Mouse (Mus musculus): ENCODE measurements around the gene Rab3a. TPM values are rescaled to one million over a fixed set of nuclear protein-coding genes. Genes with fewer than 3 reads are reported as not detected.

The Rab3a gene
- total RNA-seq, 1 experiment from 2014 or later = 5.5 TPM

DNA sequence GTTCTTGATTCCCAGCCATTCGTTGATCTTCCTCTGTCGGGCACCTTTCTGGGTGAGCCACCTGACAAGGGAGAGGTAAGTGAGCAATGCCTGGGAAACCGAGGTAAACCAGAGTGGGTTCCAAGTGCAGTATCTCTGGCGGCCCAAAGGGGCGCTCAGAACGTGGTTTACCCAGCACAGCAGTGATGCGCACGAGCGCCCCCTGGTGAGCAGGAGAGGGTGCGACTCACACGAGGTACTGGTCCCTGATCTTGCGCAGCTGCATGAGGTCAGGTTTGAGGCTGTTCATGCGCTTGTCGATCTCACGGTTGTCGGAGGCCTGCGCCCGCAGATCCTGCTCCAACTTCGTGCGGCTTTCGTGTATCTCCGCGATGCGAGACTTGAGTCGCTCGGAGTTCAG lies 14.9 kb downstream of the Rab3a start:
- ATAC-seq (ENCODE audit: extremely low read depth, insufficient number of reproducible peaks, low FRiP score, poor library complexity, severe bottlenecking) = peak; percentile 73

- ATAC-seq (ENCODE audit: extremely low read depth, insufficient number of reproducible peaks, low FRiP score, poor library complexity, severe bottlenecking) = no peak
Measured at GRCm38 (mm10) chr8:70769858-70770257, 15.4 kb downstream of the Rab3a start.

GRCm38 (mm10) chr8:70770748-70771147 lies 16.3 kb downstream of the Rab3a start:
- ATAC-seq (ENCODE audit: extremely low read depth, insufficient number of reproducible peaks, low FRiP score, poor library complexity, severe bottlenecking) = no peak

GRCm38 (mm10) chr8:70771217-70771616 lies 16.7 kb downstream of the Rab3a start:
- ATAC-seq (ENCODE audit: extremely low read depth, insufficient number of reproducible peaks, low FRiP score, poor library complexity, severe bottlenecking) = no peak

GRCm38 (mm10) chr8:70772075-70772474 lies 17.6 kb downstream of the Rab3a start:
- ATAC-seq (ENCODE audit: extremely low read depth, insufficient number of reproducible peaks, low FRiP score, poor library complexity, severe bottlenecking) = no peak

DNA sequence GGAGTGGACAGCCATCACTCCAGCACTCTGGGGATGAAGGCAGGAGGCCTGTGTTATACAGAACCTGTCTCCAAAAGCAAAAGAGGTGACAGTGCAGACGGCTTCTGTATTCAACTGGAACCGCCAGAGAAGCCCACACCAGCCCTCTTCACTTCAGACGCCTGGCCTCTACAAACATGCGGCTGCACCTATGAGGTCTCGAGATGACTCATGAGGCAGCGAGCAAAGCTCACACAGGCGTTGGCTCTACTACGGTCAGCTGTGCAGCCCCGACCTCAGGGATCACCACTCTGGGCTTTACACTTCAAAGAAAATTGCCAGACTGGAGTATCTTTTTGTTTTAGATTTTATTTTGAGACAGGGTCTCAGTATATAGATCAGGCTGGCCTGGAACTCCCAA lies 18.4 kb downstream of the Rab3a start:
- ATAC-seq (ENCODE audit: extremely low read depth, insufficient number of reproducible peaks, low FRiP score, poor library complexity, severe bottlenecking) = no peak

DNA sequence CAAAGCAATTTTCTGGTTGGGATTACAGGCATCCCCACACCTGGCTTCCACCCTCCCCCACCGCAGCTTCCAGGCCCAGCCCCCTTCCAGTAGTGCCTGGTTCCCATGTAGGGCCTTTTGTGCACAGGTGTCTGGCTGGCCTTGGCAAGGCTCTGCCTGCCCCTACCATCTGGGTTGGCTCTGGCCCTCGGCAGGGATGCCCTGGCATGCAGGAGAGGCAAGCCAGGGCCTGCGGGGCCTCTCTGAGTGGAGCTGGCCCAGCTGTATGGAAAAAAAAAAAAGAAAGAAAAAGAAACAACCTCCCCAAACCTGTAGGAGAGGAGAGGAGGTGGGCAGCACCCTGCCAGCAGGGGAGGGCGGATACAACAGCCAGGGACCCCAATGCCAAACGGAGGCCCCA lies 18.9 kb downstream of the Rab3a start:
- no peak for ATAC-seq (ENCODE audit: extremely low read depth, insufficient number of reproducible peaks, low FRiP score, poor library complexity, severe bottlenecking)

GRCm38 (mm10) chr8:70773833-70774232 lies 19.4 kb downstream of the Rab3a start:
- no peak for ATAC-seq (ENCODE audit: extremely low read depth, insufficient number of reproducible peaks, low FRiP score, poor library complexity, severe bottlenecking)

- ATAC-seq (ENCODE audit: extremely low read depth, insufficient number of reproducible peaks, low FRiP score, poor library complexity, severe bottlenecking) = no peak
Measured at GRCm38 (mm10) chr8:70774740-70775139, 20.3 kb downstream of the Rab3a start.

DNA sequence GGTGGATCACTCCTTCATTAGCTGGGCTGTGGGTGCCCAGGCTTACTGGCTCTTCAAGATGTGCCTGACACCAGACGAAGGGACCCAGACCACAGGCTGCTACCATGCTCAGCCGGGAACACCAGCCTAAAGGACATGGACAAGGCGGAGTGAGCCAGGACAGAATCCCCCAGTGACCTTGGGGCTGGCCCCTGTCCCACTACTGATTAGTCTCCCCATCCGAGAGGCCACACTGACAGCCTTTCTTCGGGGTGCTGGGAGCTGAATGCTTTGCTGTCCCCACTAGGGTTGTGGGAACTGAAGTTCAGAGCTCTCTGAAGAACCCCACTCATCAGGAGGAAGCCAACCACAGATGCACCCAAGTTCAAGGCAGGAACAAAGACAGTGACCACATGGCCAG lies 20.7 kb downstream of the Rab3a start:
- ATAC-seq (ENCODE audit: extremely low read depth, insufficient number of reproducible peaks, low FRiP score, poor library complexity, severe bottlenecking) = no peak

DNA sequence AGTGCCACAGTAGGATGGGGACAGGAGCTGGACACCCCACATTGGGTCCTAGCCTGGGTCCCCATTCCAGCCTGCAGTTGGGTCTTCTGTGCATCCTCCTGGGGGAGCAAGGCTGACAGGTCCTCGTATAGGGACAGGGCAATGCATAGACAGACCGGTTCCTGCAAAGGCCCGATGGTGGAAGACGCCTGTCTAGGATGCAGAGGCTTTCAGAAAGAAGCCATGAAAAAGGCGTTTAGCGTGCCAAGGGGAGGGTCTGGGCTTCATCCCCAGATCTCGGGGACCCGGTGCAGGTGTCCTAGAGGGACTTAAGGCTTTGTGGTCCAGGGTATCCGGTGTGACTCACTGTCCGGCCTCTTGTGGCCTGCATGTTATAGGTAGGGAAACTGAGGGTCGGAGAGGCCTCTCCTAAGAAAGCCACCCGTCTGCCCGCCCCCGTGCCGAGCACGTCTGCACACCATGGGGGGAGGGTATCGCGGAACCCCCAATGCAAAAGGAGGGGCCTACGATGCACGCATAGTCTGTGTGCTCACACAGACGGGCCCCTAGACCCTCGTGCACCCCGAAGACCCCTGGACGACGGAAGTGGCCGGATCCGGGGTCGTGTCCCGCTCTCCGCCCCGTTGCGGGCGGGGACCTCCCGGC lies 21.5 kb downstream of the Rab3a start:
- no peak for ATAC-seq (ENCODE audit: extremely low read depth, insufficient number of reproducible peaks, low FRiP score, poor library complexity, severe bottlenecking)

GRCm38 (mm10) chr8:70776496-70777444 lies 22.3 kb downstream of the Rab3a start, which contains the start of gene Pik3r2:
Gene Pik3r2, minus strand, starts transcription at chr8:70776713.
- ATAC-seq (ENCODE audit: extremely low read depth, insufficient number of reproducible peaks, low FRiP score, poor library complexity, severe bottlenecking) = peak; percentile 72

GRCm38 (mm10) chr8:70780093-70780492 lies 25.6 kb downstream of the Rab3a start:
- no peak for ATAC-seq (ENCODE audit: extremely low read depth, insufficient number of reproducible peaks, low FRiP score, poor library complexity, severe bottlenecking)

GRCm38 (mm10) chr8:70786291-70787050 lies 32.0 kb downstream of the Rab3a start:
- ATAC-seq (ENCODE audit: extremely low read depth, insufficient number of reproducible peaks, low FRiP score, poor library complexity, severe bottlenecking) = no peak

DNA sequence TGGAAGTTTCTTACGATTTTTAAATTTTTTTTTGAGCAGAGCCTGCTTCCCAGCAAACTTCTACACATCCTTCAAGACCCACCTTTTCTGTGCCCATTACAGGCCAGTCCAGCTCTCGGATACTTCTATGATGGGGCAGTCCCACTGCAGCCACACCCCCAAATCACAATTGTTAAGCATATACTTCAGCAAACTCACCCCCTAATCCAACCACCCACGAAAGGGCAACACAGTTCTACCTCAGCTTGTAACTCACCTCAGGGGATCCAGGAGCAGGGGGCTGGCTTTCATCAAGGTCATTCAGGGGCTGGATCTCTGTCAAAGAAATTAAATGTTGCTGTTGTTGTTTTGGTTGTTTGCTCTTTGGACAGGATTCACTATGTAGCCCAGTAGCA lies 32.6 kb downstream of the Rab3a start:
- no peak for ATAC-seq (ENCODE audit: extremely low read depth, insufficient number of reproducible peaks, low FRiP score, poor library complexity, severe bottlenecking)

- ATAC-seq (ENCODE audit: extremely low read depth, insufficient number of reproducible peaks, low FRiP score, poor library complexity, severe bottlenecking) = no peak
Measured at GRCm38 (mm10) chr8:70787941-70788667, 33.6 kb downstream of the Rab3a start.

DNA sequence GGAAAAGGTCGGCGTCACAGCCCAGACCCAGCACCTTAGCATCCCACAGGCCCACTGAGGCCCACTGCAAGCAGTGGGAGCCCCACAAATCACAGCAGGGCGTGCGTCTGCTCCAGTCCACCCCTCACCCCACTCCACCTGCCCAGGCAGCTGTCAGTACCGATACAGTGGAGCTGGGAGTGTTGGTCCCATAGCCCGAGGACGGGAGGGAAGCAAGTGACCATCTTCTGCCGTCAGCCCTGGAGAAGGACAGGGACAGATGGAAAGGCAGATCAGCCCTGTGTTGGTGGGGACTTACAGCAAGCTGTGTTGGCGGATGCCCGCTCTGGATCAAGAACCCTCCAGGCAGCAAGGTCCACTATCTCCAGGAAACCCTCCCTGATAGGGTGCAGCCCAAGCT lies 34.6 kb downstream of the Rab3a start:
- no peak for ATAC-seq (ENCODE audit: extremely low read depth, insufficient number of reproducible peaks, low FRiP score, poor library complexity, severe bottlenecking)

DNA sequence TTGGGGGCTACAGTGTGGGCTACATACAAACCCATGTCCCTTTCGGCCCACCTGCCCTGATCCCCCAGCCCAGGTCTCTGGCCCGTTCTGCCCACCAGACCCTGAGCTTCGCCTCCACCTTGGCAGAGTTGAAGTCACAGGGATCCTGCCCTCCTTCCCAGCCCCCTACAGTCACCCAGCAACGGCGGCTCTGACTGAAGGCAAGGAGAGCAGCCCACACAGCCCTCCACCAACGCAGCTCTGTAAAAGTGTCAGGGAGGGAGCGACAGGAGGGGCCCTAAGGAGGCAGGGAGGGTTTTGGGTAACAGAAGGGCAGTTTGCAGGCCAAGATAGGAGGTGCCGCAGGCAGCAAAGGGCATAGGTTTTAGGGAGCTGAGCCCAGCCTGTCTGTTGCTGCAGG lies 36.4 kb downstream of the Rab3a start:
- ATAC-seq (ENCODE audit: extremely low read depth, insufficient number of reproducible peaks, low FRiP score, poor library complexity, severe bottlenecking) = no peak

- ATAC-seq (ENCODE audit: extremely low read depth, insufficient number of reproducible peaks, low FRiP score, poor library complexity, severe bottlenecking) = peak; percentile 47
Measured at GRCm38 (mm10) chr8:70791294-70791701, 36.8 kb downstream of the Rab3a start.
